Mouse (Mus musculus) activated CD4-positive, CD25-positive, alpha-beta regulatory T cell, adult 4 months (primary cell): ENCODE data around the gene Speg. TPM values are rescaled to one million over a fixed set of nuclear protein-coding genes. Genes with fewer than 3 reads are reported as not detected.

Experiments used
- ATAC-seq: one replicate; pipeline ENCODE4 v1.8.0; 2017
- polyA plus RNA-seq, 2 experiments: library from polyadenylated mRNA; unstranded; fragments of 100-300 nt; shearing (Covaris generic); gene quantifications; one replicate each; pipeline ENCODE4 v1.2.1; 2017

The Speg gene
- polyA plus RNA-seq, 2 experiments from 2014 or later = not detected

DNA sequence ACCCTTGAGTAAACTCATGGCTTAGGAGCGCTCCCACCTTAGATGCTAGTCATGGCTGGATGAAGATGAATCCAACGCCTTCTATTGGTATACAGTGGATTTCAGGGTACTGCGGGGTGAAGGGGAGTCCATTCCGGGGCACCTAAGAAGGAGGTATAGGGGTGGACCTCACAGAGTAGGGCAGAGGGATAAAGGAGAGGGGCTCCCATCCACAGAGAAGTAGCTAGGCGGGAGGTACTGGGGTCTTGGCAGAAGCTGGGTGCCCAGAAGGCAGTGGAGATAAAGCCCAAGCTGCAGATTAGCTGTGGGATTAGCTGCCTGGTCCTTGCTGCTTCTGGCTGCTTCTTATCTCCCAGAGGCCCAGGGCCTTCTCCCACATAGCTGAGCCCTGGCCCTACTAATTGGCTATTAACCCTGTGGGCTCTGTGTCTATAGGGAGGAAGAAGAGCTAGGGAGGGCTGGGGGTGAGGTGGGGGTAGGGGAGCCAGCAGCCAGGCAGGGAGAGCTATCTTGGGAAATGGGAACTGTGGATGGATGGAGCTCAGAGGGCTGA is 88.6 kb downstream of the Speg start:
- no peak for ATAC-seq

DNA sequence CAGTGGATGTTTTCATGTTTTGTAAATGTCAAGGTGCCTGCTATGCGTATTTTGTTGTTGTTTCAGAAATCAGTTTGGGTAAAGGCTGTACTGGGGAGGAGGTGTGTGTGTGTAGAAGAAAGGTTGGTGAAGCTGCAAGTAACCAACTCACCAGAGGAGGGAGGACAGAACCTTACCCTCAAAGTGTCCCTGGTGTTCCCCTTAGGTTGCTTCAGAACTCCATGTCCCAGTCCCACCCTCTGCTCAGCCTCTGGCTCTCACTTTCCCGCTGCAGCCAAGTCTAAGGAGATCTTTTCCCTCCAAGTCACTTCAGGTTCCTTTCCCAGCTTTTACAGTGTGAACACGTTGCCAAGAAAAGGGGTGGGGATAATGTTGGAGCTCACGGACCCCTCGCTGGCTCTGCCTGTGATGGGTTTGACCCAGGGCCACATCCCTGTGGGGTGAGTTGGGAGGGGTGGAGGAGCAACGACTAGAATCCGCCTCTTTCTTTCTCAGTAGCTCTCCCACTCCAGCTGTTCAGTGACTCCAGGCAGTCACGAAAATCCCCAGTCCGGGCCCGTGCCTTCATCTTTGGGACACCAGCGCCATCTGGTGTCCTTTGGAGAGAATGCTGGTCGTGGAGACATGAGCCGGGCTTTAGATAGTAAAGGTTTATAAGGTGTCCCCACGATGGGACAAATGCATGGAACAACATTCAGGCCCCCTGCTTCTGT is 92.3 kb downstream of the Speg start:
- ATAC-seq = peak; percentile 87

DNA sequence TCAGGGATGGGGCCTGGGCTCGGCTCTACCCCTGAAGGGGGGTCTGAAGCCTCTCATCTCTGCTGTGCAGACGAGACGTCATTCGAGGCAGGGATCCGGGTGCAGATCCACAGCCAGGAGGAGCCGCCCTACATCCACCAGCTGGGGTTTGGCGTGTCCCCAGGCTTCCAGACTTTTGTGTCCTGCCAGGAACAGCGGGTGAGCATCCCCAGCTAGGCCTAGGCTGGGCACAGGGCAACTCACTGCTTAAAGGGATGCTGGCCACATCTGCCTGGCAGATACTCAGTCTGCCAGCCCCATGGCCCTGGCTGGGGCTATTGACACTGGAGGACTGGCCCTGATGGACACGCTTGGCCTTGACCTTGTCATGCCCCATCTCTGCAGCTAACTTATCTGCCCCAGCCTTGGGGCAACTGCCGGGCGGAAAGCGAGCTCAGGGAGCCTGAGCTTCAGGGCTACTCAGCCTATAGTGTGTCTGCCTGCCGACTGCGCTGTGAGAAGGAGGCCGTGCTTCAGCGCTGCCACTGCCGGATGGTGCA is 94.3 kb downstream of the Speg start:
- no peak for ATAC-seq

DNA sequence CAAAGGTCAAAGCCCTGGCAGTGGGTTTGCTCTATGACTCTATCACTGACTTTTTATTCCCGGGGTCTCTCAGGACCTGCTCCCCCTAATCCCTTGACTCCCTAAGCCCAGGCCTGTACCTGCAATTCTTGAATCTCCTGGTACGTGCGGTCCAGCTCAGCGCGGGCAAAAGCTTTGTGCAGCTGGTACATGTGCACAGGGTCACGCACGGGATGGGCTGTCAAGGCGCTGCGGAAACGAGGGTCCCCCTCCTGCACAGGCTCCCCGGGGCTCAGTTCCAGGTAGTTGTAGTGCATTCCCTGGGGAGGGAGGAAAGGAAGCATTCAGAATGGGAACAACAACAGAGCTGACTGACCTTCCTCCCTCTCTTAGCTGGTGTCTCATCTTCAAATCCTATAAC is 101.3 kb downstream of the Speg start:
- no peak for ATAC-seq

DNA sequence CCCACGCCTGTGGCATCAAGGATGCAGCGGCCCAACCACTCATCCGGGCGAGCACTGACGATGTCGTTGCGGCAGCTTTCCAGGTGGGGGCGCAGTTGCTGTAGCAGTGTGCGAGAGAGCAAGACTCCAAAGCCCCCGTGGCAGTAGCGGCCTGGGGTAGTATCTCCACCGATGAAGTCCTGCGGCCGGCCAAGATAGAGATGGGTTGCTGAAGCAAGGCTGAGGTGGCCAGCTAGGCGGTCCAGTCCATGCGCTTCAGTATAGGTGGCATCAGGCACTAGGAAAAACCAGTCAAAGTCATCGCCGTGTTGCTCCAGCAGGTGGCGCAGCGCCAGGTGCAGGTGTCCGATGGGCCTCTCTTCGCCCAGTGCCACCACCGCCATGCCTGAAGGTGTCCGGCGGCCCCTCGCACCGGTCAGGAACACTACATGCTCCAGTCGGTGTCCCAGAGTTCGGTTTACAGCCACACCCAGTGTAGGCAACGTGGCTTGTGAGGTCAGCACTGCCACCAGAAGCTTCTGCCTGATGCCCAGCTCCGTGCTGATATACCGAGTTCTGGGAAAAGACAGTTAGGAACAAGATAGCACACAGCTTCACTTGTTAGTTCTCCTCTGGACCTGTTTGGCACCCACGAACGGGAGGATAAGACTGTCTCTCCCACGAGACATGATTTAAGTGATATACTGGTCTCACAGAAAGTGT is 102.3 kb downstream of the Speg start:
- ATAC-seq = peak; percentile 21

DNA sequence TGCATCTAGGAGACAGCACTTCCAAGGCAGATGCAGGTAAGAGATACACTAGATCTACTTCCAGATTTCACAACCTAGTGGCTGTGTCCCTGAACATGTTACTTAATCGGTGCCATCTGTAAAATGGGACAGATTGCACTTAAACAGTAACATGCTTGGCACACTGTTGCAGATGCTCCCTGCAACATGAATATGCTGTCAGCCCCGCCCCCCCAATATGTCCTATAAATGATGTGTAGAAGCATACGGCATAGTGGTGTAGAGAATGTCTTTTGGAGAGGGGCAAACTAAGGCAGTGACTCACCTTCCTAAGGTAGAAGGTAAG is 102.8 kb downstream of the Speg start:
- no peak for ATAC-seq

DNA sequence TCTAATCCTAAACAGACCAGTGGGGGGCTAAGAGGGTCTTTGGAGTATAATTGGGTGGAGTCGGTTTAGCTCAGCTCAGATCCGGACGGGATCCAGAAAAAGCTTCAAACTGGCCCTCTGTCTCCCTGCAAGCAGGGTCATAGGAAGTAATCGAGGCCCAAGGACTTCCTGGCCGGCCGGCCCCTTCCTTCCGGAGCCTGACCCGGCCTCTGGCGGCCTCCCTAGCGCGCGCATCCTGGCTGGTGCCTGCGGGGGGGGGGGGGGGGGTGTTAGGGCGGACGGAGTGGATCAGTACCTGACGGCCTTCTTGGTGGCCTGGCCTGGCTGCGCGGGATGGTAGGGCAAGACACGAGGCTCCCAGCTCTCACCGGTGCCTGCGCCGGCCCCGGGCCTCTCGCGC is 103.4 kb downstream of the Speg start:
- ATAC-seq = peak; percentile 4

DNA sequence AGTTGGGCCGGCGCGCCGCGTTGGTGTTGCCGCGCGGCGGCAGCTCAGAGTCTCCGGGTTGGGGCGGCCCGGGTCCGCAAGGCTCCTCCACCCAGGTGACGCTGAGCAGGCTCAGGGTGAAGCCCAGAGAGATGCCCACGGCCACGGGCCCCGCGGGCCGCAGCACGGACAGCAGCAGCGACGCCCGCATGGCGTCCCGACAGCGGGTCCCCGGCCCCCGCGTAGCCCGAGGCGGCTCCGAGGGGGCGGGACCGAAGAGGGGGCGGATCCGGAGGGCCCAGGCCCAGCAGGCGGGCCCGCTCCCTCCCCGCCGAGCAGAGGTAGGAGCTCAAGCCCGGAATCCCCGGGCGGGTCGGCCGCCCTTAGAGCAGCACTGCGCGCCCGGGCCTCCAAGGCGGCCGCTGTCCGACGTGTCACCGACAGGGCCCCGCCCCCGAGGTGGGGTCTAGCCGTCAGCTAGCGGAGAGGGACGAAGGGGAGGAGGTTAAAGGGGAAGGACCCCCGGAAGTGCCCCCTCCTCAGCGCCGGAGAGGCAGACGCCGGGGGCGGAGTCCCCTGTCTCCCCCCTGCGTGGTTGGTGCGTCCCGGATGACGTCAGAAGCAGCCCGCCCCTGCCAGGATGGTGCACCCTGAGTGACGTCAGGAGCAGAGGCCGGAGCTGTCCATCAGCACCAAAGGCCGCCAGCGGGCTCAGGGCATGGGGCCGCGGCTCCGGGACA is 104.0 kb downstream of the Speg start, which contains the start of the genes Chpf and Tmem198:
Gene Chpf, minus strand, starts transcription at position 392 of the 719 bp plus-strand sequence.
Gene Tmem198, plus strand, starts transcription at position 617 of the 719 bp plus-strand sequence.
- peak; percentile 83 for ATAC-seq

DNA sequence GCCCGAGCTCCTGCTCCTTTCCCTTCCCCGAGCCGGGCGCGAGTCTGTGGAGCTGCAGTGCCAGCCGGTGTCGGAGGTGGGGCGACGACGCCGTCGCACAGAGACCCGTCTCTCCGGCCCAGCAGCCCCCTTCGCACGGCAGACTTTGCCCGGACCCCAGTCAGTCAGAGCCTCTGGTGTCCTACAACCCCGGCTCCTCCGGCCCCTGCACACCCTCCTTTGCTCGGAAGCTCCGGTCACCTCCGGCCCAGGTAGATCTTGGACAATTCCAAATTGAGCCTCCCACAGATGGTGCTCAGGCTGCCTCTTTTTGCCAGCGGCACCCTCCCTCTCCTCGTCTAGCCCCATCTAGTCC is 104.5 kb downstream of the Speg start:
- no peak for ATAC-seq

DNA sequence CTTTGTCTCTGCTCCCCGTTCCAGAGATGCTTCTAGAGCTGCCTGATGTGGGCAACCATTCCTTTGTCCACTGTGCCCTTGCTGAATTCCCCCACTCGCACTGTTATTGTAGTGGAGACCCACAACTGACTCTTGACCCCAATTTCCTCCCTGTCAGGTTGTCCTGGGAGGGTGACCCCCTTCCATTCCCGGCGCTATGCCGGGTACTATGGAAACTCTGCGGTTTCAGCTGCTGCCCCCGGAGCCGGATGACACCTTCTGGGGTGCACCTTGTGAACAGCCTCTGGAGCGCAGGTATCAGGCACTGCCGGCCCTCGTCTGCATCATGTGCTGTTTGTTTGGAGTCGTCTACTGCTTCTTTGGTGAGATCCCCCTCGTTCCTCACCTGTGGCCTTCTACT is 104.9 kb downstream of the Speg start:
- ATAC-seq = no peak

DNA sequence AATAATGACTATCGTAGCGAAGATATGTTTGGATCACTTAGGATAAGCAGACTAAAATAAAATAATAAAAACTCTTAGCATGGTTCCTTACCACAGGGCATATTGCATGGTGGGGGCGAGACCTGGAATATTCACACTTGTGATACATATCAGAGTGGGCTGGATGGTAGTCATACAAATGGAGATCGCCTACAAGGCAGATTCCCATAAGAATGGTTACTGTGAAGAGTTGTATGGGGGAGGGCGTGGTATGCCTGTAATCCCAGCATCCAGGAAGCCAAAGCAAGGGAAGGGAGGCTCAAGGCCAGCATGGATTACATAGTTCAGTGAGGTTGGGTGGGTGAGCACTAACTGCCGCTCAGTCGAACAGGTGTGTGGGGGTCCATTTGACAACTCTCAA is 105.6 kb downstream of the Speg start:
- no peak for ATAC-seq

Other genes with a start within 250 kb of the Speg start
- gene Slc23a3, start 241.4 kb upstream of the Speg start, polyA plus RNA-seq = under 1 TPM in 1 of 2 experiments, not detected in 1; 0.46 TPM
- 100 to 1,000 TPM; 114 to 125 TPM for gene Cnppd1, start 232.6 kb upstream of the Speg start, polyA plus RNA-seq
- gene Retreg2, start 232.5 kb upstream of the Speg start, polyA plus RNA-seq = 10 to 100 TPM; 15.1 to 27.4 TPM
- 10 to 100 TPM; 52.2 to 58.8 TPM for gene Zfand2b, start 206.7 kb upstream of the Speg start, polyA plus RNA-seq
- gene Abcb6, start 194.9 kb upstream of the Speg start, polyA plus RNA-seq = 1 to 10 TPM; 1.4 to 2.8 TPM
- 10 to 100 TPM; 14.1 to 17.1 TPM for gene Ankzf1, start 183.1 kb upstream of the Speg start, polyA plus RNA-seq
- 1 to 10 TPM; 9.9 TPM for gene Atg9a, start 183.1 kb upstream of the Speg start, polyA plus RNA-seq
- gene Glb1l, start 164.5 kb upstream of the Speg start, polyA plus RNA-seq = 10 to 100 TPM; 12.0 to 12.4 TPM
- 10 to 100 TPM; 45.7 to 65.1 TPM for gene Stk16, start 164.5 kb upstream of the Speg start, polyA plus RNA-seq
- 100 to 1,000 TPM; 120 to 135 TPM for gene Tuba4a, start 155.4 kb upstream of the Speg start, polyA plus RNA-seq
- gene A630095N17Rik, start 143.2 kb upstream of the Speg start, polyA plus RNA-seq = not detected
- gene Dnajb2, start 138.9 kb upstream of the Speg start, polyA plus RNA-seq = 1 to 10 TPM; 5.9 to 7.1 TPM
- under 1 TPM; 0.37 to 0.47 TPM for gene Ptprn, start 110.8 kb upstream of the Speg start, polyA plus RNA-seq
- gene Resp18, start 96.9 kb upstream of the Speg start, polyA plus RNA-seq = not detected
- gene Dnpep, start 57.3 kb upstream of the Speg start, polyA plus RNA-seq = 10 to 100 TPM; 57.0 to 64.9 TPM
- gene Des, start 15.0 kb upstream of the Speg start, polyA plus RNA-seq = not detected
- gene Gmppa, start 60.6 kb downstream of the Speg start, polyA plus RNA-seq = 10 to 100 TPM; 43.8 to 51.5 TPM
- gene Asic4, start 75.1 kb downstream of the Speg start, polyA plus RNA-seq = not detected
- gene Chpf, start 104.0 kb downstream of the Speg start, polyA plus RNA-seq = 1 to 10 TPM; 4.0 to 5.3 TPM
- gene Tmem198, start 104.2 kb downstream of the Speg start, polyA plus RNA-seq = under 1 TPM in 1 of 2 experiments, not detected in 1; 0.40 TPM
- not detected for gene Obsl1, start 131.2 kb downstream of the Speg start, polyA plus RNA-seq
- gene Inha, start 131.8 kb downstream of the Speg start, polyA plus RNA-seq = not detected
- 1 to 10 TPM; 7.7 to 9.4 TPM for gene Stk11ip, start 146.2 kb downstream of the Speg start, polyA plus RNA-seq
- gene Slc4a3, start 171.0 kb downstream of the Speg start, polyA plus RNA-seq = under 1 TPM in 1 of 2 experiments, not detected in 1; 0.07 TPM